Mouse (Mus musculus) kidney, embryonic 14.5 days (tissue): ENCODE results near the gene Wfdc2. TPM values are rescaled to one million over a fixed set of nuclear protein-coding genes. Genes with fewer than 3 reads are reported as not detected.
"Not testable (repeated sequence)": the region's sequence is repeated elsewhere in the genome, so short reads cannot be mapped to it uniquely, and the experiment has no call there.

Experiments used
- ATAC-seq: fragments of 200-750 bp; cut with Nextera tagmentation; 2 replicates; pipeline ENCODE4 v1.8.0; 2017; ENCODE audit warnings: moderate number of reproducible peaks, mild to moderate bottlenecking, moderate TSS enrichment, moderate library complexity; ENCODE audit not compliant: low FRiP score, low TSS enrichment
- H3K27ac ChIP-seq: fragments of 300-500 bp; sonication (generic); 2 replicates; pipeline ENCODE4 v1.5.1; 2014; ENCODE audit warnings: low read depth, mild to moderate bottlenecking, low read length, moderate library complexity, mixed read lengths
- H3K27me3 ChIP-seq: fragments of 300-500 bp; sonication (generic); 2 replicates; pipeline ENCODE4 v1.6.1; 2014; ENCODE audit warnings: mild to moderate bottlenecking, low read length; ENCODE audit not compliant: control insufficient read depth, insufficient read depth
- H3K36me3 ChIP-seq: fragments of 300-500 bp; sonication (generic); 2 replicates; pipeline ENCODE4 v1.6.1; 2014; ENCODE audit warnings: low read length, mixed read lengths; ENCODE audit not compliant: control insufficient read depth, insufficient read depth
- H3K4me1 ChIP-seq: fragments of 300-500 bp; sonication (generic); 2 replicates; pipeline ENCODE4 v1.6.1; 2014; ENCODE audit warnings: low read length, mixed read lengths; ENCODE audit not compliant: control insufficient read depth, insufficient read depth
- H3K4me2 ChIP-seq: fragments of 300-500 bp; sonication (generic); replicated peaks from 2 replicates; pipeline ENCODE4 v1.6.1; 2014; ENCODE audit warnings: low read depth, mild to moderate bottlenecking, low read length
- H3K4me3 ChIP-seq: fragments of 300-500 bp; sonication (generic); 2 replicates; pipeline ENCODE4 v1.5.1; 2014; ENCODE audit warnings: mild to moderate bottlenecking, low read length
- H3K9ac ChIP-seq: fragments of 300-500 bp; sonication (generic); 2 replicates; pipeline ENCODE4 v1.6.1; 2014; ENCODE audit warnings: low read depth, mild to moderate bottlenecking, low read length, moderate library complexity
- H3K9me3 ChIP-seq: fragments of 300-500 bp; sonication (generic); 2 replicates; pipeline ENCODE4 v1.6.1; 2016; ENCODE audit warnings: low read length; ENCODE audit not compliant: control insufficient read depth
- WGBS: fragments of 180-500 bp; shearing (Covaris S2); extraction: QIAGEN DNeasy Blood & Tissue Kit; methylation state at CpG from one replicate; pipeline ENCODE4 v1.1.7; 2014; 5-methylcytosine and 5-hydroxymethylcytosine counted together
- polyA plus RNA-seq: library from polyadenylated mRNA; unstranded; fragments of >200 nt; fragmentation: Nextera tagmentation; extraction: Ambion mirVana; gene quantifications from 2 replicates; pipeline ENCODE4 v1.2.1, GENCODE M21; 2014

Wfdc2 gene
- polyA plus RNA-seq, 1 experiment from 2014 or later, result 330 TPM

- WGBS, result 39% methylated on average over 16 of the region's 16 CpGs
- H3K4me1 ChIP-seq, result 0 out of 2 replicates have a peak, but pooled peaks cover 6% of the 10 kb centered on the region
- no peaks in the 10 kb centered on the region for H3K9me3 ChIP-seq
- H3K9ac ChIP-seq, result no peak overlapping the region
- no peaks in the 10 kb centered on the region for H3K36me3 ChIP-seq
- no peak overlapping the region for H3K27ac ChIP-seq
- no peaks in the 10 kb centered on the region for H3K27me3 ChIP-seq
- H3K4me3 ChIP-seq, result no peak overlapping the region
- no peak overlapping the region for H3K4me2 ChIP-seq
- no peak for ATAC-seq
Measured at GRCm38 (mm10) chr2:164558991-164559645, 3.1 kb upstream of the Wfdc2 start.

- Histone ChIP-seq H3K36me3 (no peaks in the 10 kb centered on the region), H3K4me2 (no peak overlapping the region), H3K27me3 (no peaks in the 10 kb centered on the region), H3K4me1 (0 out of 2 replicates have a peak, but pooled peaks cover 6% of the 10 kb centered on the region), H3K4me3 (no peak overlapping the region), H3K27ac (no peak overlapping the region), H3K9me3 (no peaks in the 10 kb centered on the region), H3K9ac (no peak overlapping the region)
- 83% methylated on average over 8 of the region's 8 CpGs for WGBS
- no peak for ATAC-seq
Measured at GRCm38 (mm10) chr2:164560106-164560505, 2.1 kb upstream of the Wfdc2 start.

DNA sequence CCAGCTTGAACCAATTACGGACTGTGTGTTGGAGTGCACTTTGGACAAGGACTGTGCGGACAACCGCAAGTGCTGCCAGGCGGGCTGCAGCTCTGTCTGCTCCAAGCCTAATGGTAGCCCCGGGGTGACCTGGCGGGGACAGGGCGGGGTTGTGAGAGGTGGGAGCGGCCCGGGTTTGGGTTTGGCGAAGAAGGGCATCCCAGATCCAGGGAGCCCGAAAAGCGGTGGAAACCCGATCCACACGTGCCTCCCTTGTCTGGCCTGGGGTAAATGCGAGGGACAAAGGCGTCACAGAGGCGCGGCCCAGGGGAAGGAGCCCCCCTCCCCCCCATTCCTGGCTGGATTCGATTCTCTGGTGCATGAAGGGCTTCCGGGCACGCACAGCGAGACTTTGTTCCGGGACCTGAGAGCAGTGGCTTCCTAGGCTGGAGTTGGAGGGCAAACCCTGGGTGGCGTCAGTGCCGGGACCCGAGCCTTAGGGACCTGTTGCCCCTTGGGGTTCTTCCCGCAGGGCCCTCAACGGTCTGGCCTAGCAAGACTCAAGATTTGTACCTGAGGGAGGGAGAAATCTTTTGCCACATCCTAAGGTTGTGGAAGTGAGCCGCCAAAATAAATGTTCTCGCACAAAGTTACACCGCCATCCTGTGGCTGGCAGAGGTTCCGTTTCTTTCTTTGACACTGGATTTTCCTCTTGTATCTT lies 1.3 kb downstream of the Wfdc2 start:
- Histone ChIP-seq H3K27ac (peak overlapping the region; percentile 83), H3K9me3 (no peaks in the 10 kb centered on the region), H3K36me3 (peaks cover 10% of the 10 kb centered on the region), H3K4me2 (peak overlapping the region; percentile 80), H3K4me3 (peak overlapping the region; percentile 52), H3K4me1 (0 out of 2 replicates have a peak, but pooled peaks cover 6% of the 10 kb centered on the region), H3K27me3 (no peaks in the 10 kb centered on the region), H3K9ac (peak overlapping the region; percentile 68)
- WGBS, result 0% methylated on average over 32 of the region's 32 CpGs
- ATAC-seq, result peak; percentile 82

DNA sequence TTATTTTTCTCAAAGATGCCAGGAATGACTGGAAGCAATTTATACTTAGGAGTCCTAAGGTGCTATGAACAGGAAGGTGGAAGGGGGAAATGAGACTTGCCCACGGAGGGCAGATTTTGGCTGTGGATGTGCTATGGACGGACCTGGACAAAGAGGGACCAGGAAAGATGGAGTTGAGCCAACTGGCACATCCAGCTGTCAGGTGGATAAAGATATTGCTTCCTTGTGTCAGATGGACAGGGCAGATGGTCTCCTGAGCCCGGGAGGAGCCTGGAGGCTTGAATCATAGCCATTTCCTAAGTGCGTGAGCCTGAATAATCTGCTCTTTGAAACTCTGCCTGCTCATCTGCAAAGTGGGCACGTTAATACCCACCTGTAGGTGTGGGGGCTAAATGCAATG lies 2.1 kb downstream of the Wfdc2 start:
- no peak for ATAC-seq
- 0 out of 2 replicates have a peak, but pooled peaks cover 6% of the 10 kb centered on the region for H3K4me1 ChIP-seq
- H3K27ac ChIP-seq, result no peak overlapping the region; the same call in 1 of the 2 replicates
- H3K27me3 ChIP-seq, result no peaks in the 10 kb centered on the region
- H3K9me3 ChIP-seq, result no peaks in the 10 kb centered on the region
- peak overlapping the region; percentile 52 for H3K4me3 ChIP-seq
- H3K36me3 ChIP-seq, result peaks cover 10% of the 10 kb centered on the region
- H3K4me2 ChIP-seq, result peak overlapping the region; percentile 80
- no peak overlapping the region; the same call in 1 of the 2 replicates for H3K9ac ChIP-seq
- WGBS, result 77% methylated on average over 5 of the region's 5 CpGs

DNA sequence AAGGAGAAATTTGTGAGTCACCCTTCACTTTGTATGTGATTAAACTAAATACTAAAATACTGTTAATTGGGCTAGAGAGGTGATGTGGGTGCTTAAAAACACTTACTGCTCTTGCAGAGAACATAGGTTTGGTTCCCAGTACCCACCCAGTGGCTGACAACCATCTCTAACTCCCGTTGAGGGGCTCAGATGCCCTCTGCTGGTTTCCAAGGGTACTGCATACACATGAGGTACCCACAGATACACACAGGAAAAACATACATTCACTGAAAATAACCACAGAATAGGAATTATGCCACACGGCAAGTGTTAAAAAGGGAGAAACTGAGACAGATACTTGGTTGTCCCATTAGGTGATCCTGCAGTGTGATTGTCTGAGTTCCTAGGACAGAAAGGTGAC lies 4.8 kb downstream of the Wfdc2 start:
- 88% methylated on average over 2 of the region's 2 CpGs for WGBS
- Histone ChIP-seq H3K4me2 (no peak overlapping the region), H3K4me3 (no peak overlapping the region)

DNA sequence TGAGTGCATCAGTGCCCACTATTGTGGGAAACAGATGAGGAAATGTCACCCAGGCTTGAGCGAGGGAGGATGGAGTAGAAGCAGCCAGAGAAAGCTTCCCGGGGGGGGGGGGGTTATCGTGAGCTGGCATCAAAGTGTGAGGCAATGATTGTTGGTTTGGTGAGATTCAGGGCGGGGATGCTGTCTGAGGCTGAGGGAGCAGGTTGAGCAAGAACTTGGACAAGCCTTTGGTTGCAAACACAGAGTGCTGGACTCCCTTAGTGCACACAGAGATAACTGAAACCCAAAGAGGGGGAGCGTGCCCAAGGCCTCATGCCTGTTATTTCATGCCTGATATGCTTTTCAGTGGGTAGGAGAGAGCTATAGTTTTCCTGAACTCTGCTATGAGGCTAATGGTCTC lies 5.2 kb downstream of the Wfdc2 start:
- Histone ChIP-seq H3K27ac (no peak overlapping the region), H3K4me2 (no peak overlapping the region), H3K36me3 (peaks cover 10% of the 10 kb centered on the region), H3K9me3 (no peaks in the 10 kb centered on the region), H3K9ac (no peak overlapping the region), H3K27me3 (no peaks in the 10 kb centered on the region), H3K4me1 (0 out of 2 replicates have a peak, but pooled peaks cover 6% of the 10 kb centered on the region), H3K4me3 (no peak overlapping the region)
- no peak for ATAC-seq
- 92% methylated on average over 5 of the region's 5 CpGs for WGBS

More for the DNA sequence above, 4.8 kb downstream of the Wfdc2 start:
- no peak for ATAC-seq
- H3K27me3 ChIP-seq, result no peaks in the 10 kb centered on the region
- H3K4me1 ChIP-seq, result 0 out of 2 replicates have a peak, but pooled peaks cover 6% of the 10 kb centered on the region
- H3K9me3 ChIP-seq, result no peaks in the 10 kb centered on the region
- H3K36me3 ChIP-seq, result peaks cover 10% of the 10 kb centered on the region
- no peak overlapping the region for H3K9ac ChIP-seq
- H3K27ac ChIP-seq, result no peak overlapping the region

- not testable (repeated sequence) for H3K36me3 ChIP-seq, ATAC-seq, H3K4me1 ChIP-seq, H3K4me3 ChIP-seq, H3K4me2 ChIP-seq, H3K9ac ChIP-seq, H3K27me3 ChIP-seq, H3K27ac ChIP-seq, H3K9me3 ChIP-seq
- WGBS, result 83% methylated on average over 6 of the region's 6 CpGs
Measured at GRCm38 (mm10) chr2:164573359-164573758, 11.1 kb downstream of the Wfdc2 start, which contains the start of gene Spint3. Gene Spint3, minus strand, starts transcription at chr2:164573459.

DNA sequence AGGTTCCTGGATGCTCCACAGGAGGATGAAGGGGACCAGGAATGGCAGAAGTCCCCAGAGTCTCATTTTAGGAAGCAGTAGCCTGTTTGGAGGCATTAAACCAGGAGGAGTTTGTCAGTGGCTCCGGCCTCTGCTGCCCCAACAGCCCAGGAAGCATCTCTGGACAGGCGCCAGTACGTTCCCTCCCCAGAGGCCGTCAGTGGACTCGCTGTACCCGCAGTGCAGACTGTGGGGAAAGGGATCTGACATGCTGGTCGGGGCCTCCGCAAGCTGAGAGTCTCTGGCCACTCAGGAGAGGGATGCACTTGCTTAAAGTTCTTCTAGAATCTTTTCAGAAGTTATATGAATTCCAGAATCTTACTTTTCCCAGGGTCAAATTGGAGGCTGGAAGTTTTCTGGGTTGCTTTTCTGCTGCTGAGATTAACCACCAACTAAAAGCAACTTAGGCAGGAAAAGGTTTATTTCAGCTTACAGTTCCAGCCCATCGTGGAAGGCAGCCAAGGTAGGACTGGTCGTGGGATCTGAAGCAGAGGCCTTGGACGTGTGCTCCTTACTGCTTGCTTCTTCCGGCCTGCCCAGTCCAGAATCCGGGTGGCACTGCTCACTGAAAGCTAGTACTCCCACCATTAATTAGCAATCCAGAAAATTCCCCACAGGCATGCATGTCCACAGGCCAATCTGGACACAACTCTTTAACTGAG lies 23.0 kb downstream of the Wfdc2 start, which contains the start of gene Wfdc6a:
Wfdc6a (minus strand) TSS at position 423 of the 701 bp plus-strand sequence.
- not testable (repeated sequence) for H3K4me2 ChIP-seq, H3K9me3 ChIP-seq, H3K27ac ChIP-seq, H3K4me3 ChIP-seq, ATAC-seq, H3K36me3 ChIP-seq, H3K9ac ChIP-seq, H3K4me1 ChIP-seq, H3K27me3 ChIP-seq
- 61% methylated on average over 13 of the region's 13 CpGs for WGBS
